Mouse (Mus musculus): ENCODE data around the gene Pla2g15.

DNA sequence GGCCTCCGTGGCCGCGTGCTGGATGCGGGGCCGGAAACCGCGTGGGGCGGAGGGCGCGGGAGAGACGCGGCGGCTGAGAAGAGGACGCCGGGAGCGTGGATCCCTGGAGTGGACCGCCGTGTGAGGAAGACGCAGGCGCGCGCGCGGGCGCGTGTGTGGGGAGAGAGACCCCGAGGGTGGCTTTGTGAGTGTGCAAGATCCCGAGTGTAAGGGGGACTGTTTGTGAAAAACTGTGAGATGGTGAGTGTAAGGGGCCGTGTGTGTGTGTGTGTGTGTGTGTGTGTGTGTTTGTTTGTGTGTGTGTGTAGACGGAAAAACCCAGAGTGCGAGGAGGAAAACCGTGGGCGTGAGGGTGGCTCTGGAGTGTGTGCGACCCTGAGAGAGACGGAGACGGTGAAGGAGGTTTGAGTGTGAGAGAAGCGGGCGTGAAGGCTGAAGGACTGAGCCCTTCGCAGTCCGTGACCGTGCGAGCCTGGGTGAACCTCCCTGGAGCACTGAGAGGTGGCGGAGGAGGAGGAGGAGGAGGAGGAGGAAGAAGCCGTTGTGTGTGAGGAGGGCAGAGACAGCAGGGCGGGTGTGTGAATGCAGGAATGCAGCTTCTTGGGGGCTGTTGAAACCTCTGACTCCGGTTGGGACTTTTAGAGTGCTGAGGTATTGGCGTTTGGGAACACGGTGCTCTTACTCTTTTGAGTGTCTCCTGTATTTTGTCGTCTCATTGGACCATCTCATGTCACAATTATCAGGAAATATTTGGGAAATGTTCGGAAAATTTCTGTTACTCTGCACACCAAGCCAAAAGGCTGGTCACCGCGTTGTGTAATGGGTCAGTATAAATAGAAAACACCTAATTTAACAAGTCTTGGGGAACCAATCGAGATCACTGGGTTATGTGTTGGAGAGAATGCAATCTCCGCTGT, 19.1 kb downstream of the Pla2g15 start:
- TF ChIP-seq POLR2A (IDR thresholded peaks at IDR 0.05; ENCODE audit: borderline replicate concordance, insufficient read depth, low read length) (no peak), CTCF (IDR thresholded peaks at IDR 0.05; ENCODE audit: borderline replicate concordance, insufficient read depth, low read depth, low read length) (no peak)

All from cerebellum, adult 2 months (tissue).